Mouse (Mus musculus) megakaryocyte, embryonic 14.5 days (primary cell): ENCODE data around the gene Slc25a21. TPM values are rescaled to one million over a fixed set of nuclear protein-coding genes. Genes with fewer than 3 reads are reported as not detected.

Experiments used
- H3K27me3 ChIP-seq: replicated peaks from 2 replicates; pipeline ENCODE3; 2012; ENCODE audit warnings: inconsistent platforms
- H3K36me3 ChIP-seq: replicated peaks from 2 replicates; pipeline ENCODE3; 2012; ENCODE audit warnings: low read length, inconsistent platforms, mixed read lengths
- H3K4me1 ChIP-seq: 2 replicates; pipeline ENCODE4 v1.6.1; 2012; ENCODE audit warnings: inconsistent platforms
- H3K4me3 ChIP-seq: replicated peaks from 2 replicates; pipeline ENCODE3; 2012; ENCODE audit warnings: moderate library complexity, mild to moderate bottlenecking, inconsistent platforms
- H3K9me3 ChIP-seq: 2 replicates; pipeline ENCODE4 v1.6.1; 2012; ENCODE audit warnings: inconsistent platforms
- FLI1 ChIP-seq: IDR thresholded peaks from 2 replicates; pipeline ENCODE4 v1.6.1; 2012; ENCODE audit warnings: low read length, inconsistent platforms, mixed read lengths
- GATA1 ChIP-seq: IDR thresholded peaks from 3 replicates; pipeline ENCODE4 v1.6.1; 2012; ENCODE audit warnings: mixed read lengths, low read length, inconsistent platforms, borderline replicate concordance
- polyA plus RNA-seq: library from polyadenylated mRNA; stranded (reverse); fragments of >175 nt; gene quantifications from 2 replicates; pipeline ENCODE4 v1.2.3, GENCODE M21; 2012; ENCODE audit warnings: low replicate concordance; ENCODE audit not compliant: insufficient read depth

The Slc25a21 gene
- polyA plus RNA-seq, 1 experiment: 0.18 TPM

GRCm38 (mm10) chr12:57068607-57069006, 128.7 kb downstream of the Slc25a21 start:
- no peaks in the 10 kb centered on the region for H3K27me3 ChIP-seq
- no peaks in the 10 kb centered on the region for H3K4me1 ChIP-seq
- no peak overlapping the region for H3K4me3 ChIP-seq
- H3K36me3 ChIP-seq: no peaks in the 10 kb centered on the region
- TF ChIP-seq FLI1: no peak
- TF ChIP-seq GATA1: no peak
- H3K9me3 ChIP-seq: no peaks in the 10 kb centered on the region

GRCm38 (mm10) chr12:57019737-57020136, 177.5 kb downstream of the Slc25a21 start:
- no peak overlapping the region for H3K4me3 ChIP-seq
- H3K9me3 ChIP-seq: no peaks in the 10 kb centered on the region
- H3K36me3 ChIP-seq: no peaks in the 10 kb centered on the region
- H3K4me1 ChIP-seq: no peaks in the 10 kb centered on the region
- no peaks in the 10 kb centered on the region for H3K27me3 ChIP-seq
- TF ChIP-seq GATA1 (no peak), FLI1 (no peak)

GRCm38 (mm10) chr12:57016845-57017244, 180.4 kb downstream of the Slc25a21 start:
- Histone ChIP-seq H3K4me3 (no peak overlapping the region), H3K9me3 (no peaks in the 10 kb centered on the region), H3K27me3 (no peaks in the 10 kb centered on the region), H3K4me1 (no peaks in the 10 kb centered on the region), H3K36me3 (no peaks in the 10 kb centered on the region)
- TF ChIP-seq FLI1 (no peak), GATA1 (no peak)

- no peaks in the 10 kb centered on the region for H3K27me3 ChIP-seq
- TF ChIP-seq FLI1 (no peak), GATA1 (no peak)
- no peaks in the 10 kb centered on the region for H3K9me3 ChIP-seq
- H3K4me3 ChIP-seq: no peak overlapping the region
- H3K4me1 ChIP-seq: no peaks in the 10 kb centered on the region
- no peaks in the 10 kb centered on the region for H3K36me3 ChIP-seq
Observed at GRCm38 (mm10) chr12:57016324-57016723, 180.9 kb downstream of the Slc25a21 start.

- Histone ChIP-seq H3K36me3 (no peaks in the 10 kb centered on the region), H3K9me3 (0 out of 2 replicates have a peak, but pooled peaks cover 3% of the 10 kb centered on the region), H3K4me1 (no peaks in the 10 kb centered on the region), H3K27me3 (no peaks in the 10 kb centered on the region), H3K4me3 (no peak overlapping the region)
- TF ChIP-seq FLI1 (no peak), GATA1 (no peak)
Observed at GRCm38 (mm10) chr12:57009010-57009409, 188.3 kb downstream of the Slc25a21 start.

- Histone ChIP-seq H3K36me3 (no peaks in the 10 kb centered on the region), H3K9me3 (0 out of 2 replicates have a peak, but pooled peaks cover 2% of the 10 kb centered on the region), H3K4me1 (no peaks in the 10 kb centered on the region), H3K27me3 (no peaks in the 10 kb centered on the region), H3K4me3 (no peak overlapping the region)
- TF ChIP-seq GATA1: no peak
- TF ChIP-seq FLI1: no peak
Observed at GRCm38 (mm10) chr12:56986049-56986448, 211.2 kb downstream of the Slc25a21 start.

- no peaks in the 10 kb centered on the region for H3K36me3 ChIP-seq
- no peaks in the 10 kb centered on the region for H3K27me3 ChIP-seq
- 0 out of 2 replicates have a peak, but pooled peaks cover 9% of the 10 kb centered on the region for H3K9me3 ChIP-seq
- TF ChIP-seq GATA1 (no peak), FLI1 (no peak)
- H3K4me1 ChIP-seq: no peaks in the 10 kb centered on the region
- H3K4me3 ChIP-seq: no peak overlapping the region
Observed at GRCm38 (mm10) chr12:56982066-56982626, 215.1 kb downstream of the Slc25a21 start.

GRCm38 (mm10) chr12:56975256-56975655, 222.0 kb downstream of the Slc25a21 start:
- no peaks in the 10 kb centered on the region for H3K4me1 ChIP-seq
- no peak overlapping the region for H3K4me3 ChIP-seq
- H3K9me3 ChIP-seq: 0 out of 2 replicates have a peak, but pooled peaks cover 7% of the 10 kb centered on the region
- no peaks in the 10 kb centered on the region for H3K27me3 ChIP-seq
- no peaks in the 10 kb centered on the region for H3K36me3 ChIP-seq
- TF ChIP-seq GATA1 (no peak), FLI1 (no peak)

GRCm38 (mm10) chr12:56963236-56963635, 234.0 kb downstream of the Slc25a21 start:
- H3K4me1 ChIP-seq: no peaks in the 10 kb centered on the region
- no peak overlapping the region for H3K4me3 ChIP-seq
- no peak for TF ChIP-seq FLI1
- no peak for TF ChIP-seq GATA1
- no peaks in the 10 kb centered on the region for H3K27me3 ChIP-seq
- peaks cover 10% of the 10 kb centered on the region for H3K9me3 ChIP-seq
- H3K36me3 ChIP-seq: no peaks in the 10 kb centered on the region

- TF ChIP-seq GATA1: no peak
- TF ChIP-seq FLI1: no peak
Observed at GRCm38 (mm10) chr12:56959230-56960051, 237.8 kb downstream of the Slc25a21 start.

More at GRCm38 (mm10) chr12:56959230-56960051, 237.8 kb downstream of the Slc25a21 start:
- no peak overlapping the region for H3K4me3 ChIP-seq
- H3K27me3 ChIP-seq: no peaks in the 10 kb centered on the region
- H3K36me3 ChIP-seq: no peaks in the 10 kb centered on the region
- no peaks in the 10 kb centered on the region for H3K4me1 ChIP-seq
- H3K9me3 ChIP-seq: 0 out of 2 replicates have a peak, but pooled peaks cover 6% of the 10 kb centered on the region
